Comparison of ENCODE assay signal across 8 mouse cellular contexts in genomic region chr1:133132388-133133326, GRCm38 (mm10). TPM values are rescaled to one million over a fixed set of nuclear protein-coding genes. Genes with fewer than 3 reads are reported as not detected.
DNase-seq lines count a peak whose midpoint lies in the region; ATAC-seq and TF ChIP-seq lines count a peak whose summit lies in the region.

No protein-coding gene starts in this region.

- no peaks in the 10 kb centered on the region for H3K9me3 ChIP-seq in ES-Bruce4 (replicated peaks; ENCODE audit: control insufficient read depth, insufficient read depth, low read length, poor library complexity, severe bottlenecking)
- no peaks in the 10 kb centered on the region for H3K9me3 ChIP-seq in forebrain, embryonic 15.5 days
- H3K9me3 ChIP-seq in kidney, postnatal 0 days (replicated peaks; ENCODE audit: low read length): no peaks in the 10 kb centered on the region
- H3K9me3 ChIP-seq in neural tube, embryonic 13.5 days: no peaks in the 10 kb centered on the region

- H3K4me3 ChIP-seq in ES-Bruce4 (ENCODE audit: low read depth, low read length): peak overlapping the region; percentile 87
- peak overlapping the region; percentile 95 for H3K4me3 ChIP-seq in forebrain, embryonic 15.5 days
- H3K4me3 ChIP-seq in kidney, postnatal 0 days (replicated peaks; ENCODE audit: low read depth, low read length): peak overlapping the region; percentile 96
- H3K4me3 ChIP-seq in neural tube, embryonic 13.5 days: peak overlapping the region; percentile 91

- H3K27ac ChIP-seq in ES-Bruce4 (ENCODE audit: insufficient read depth, low read length): no peak overlapping the region
- no peak overlapping the region for H3K27ac ChIP-seq in forebrain, embryonic 15.5 days (replicated peaks)
- H3K27ac ChIP-seq in kidney, postnatal 0 days: peak overlapping the region; percentile 96
- peak overlapping the region; percentile 97; the same call in 1 of the 2 replicates for H3K27ac ChIP-seq in neural tube, embryonic 13.5 days (replicated peaks)

- 20% methylated on average over 26 of the region's 26 CpGs for WGBS in forebrain, embryonic 15.5 days
- 2% methylated on average over 26 of the region's 26 CpGs for WGBS in kidney, postnatal 0 days
- WGBS in neural tube, embryonic 13.5 days: 11% methylated on average over 26 of the region's 26 CpGs

- DNase-seq in cerebellum, postnatal 10 days: peak; percentile 23 to 28
- DNase-seq in cerebellum, postnatal 4 days (ENCODE audit: low spot score in 2 of 2): no peak
- DNase-seq in kidney, postnatal 0 days (ENCODE audit: low spot score): no peak
- no peak for DNase-seq in ovary, postnatal 10 days (ENCODE audit: low spot score)
- no peak for DNase-seq in embryo, embryonic 10 days (ENCODE audit: low spot score)

- H3K9ac ChIP-seq in ES-Bruce4 (ENCODE audit: low read depth, poor library complexity, severe bottlenecking): peak overlapping the region; percentile 88
- peak overlapping the region; percentile 96 for H3K9ac ChIP-seq in forebrain, embryonic 15.5 days (replicated peaks)
- H3K9ac ChIP-seq in kidney, postnatal 0 days (ENCODE audit: low read depth, low read length): peak overlapping the region; percentile 83
- peak overlapping the region; percentile 97 for H3K9ac ChIP-seq in neural tube, embryonic 13.5 days

- TF ChIP-seq EP300 in ES-Bruce4 (IDR thresholded peaks at IDR 0.05; ENCODE audit: insufficient read depth, low read depth, low read length): no peak

- H3K4me2 ChIP-seq in forebrain, embryonic 15.5 days (replicated peaks): peak overlapping the region; percentile 95
- H3K4me2 ChIP-seq in kidney, postnatal 0 days (ENCODE audit: low read length): peak overlapping the region; percentile 95
- H3K4me2 ChIP-seq in neural tube, embryonic 13.5 days: peak overlapping the region; percentile 97

- peaks cover 45% of the 10 kb centered on the region for H3K36me3 ChIP-seq in ES-Bruce4 (ENCODE audit: control insufficient read depth, insufficient read depth, low read length, poor library complexity, severe bottlenecking)
- peaks cover 12% of the 10 kb centered on the region for H3K36me3 ChIP-seq in forebrain, embryonic 15.5 days
- peaks cover 12% of the 10 kb centered on the region for H3K36me3 ChIP-seq in kidney, postnatal 0 days (ENCODE audit: insufficient read depth, low read length)
- peaks cover 21% of the 10 kb centered on the region for H3K36me3 ChIP-seq in neural tube, embryonic 13.5 days

- no peak for TF ChIP-seq CTCF in ES-Bruce4 (IDR thresholded peaks at IDR 0.05; ENCODE audit: low read depth, low read length)
- no peak for TF ChIP-seq CTCF in kidney, postnatal 0 days (IDR thresholded peaks at IDR 0.05; ENCODE audit: low read depth)

- ATAC-seq in forebrain, embryonic 15.5 days (replicated peaks): no peak
- no peak for ATAC-seq in kidney, postnatal 0 days (replicated peaks; ENCODE audit: low FRiP score, low read depth)
- no peak for ATAC-seq in neural tube, embryonic 13.5 days (ENCODE audit: low read depth)

- no peaks in the 10 kb centered on the region for H3K27me3 ChIP-seq in ES-Bruce4 (ENCODE audit: control insufficient read depth, insufficient read depth, low read length, poor library complexity, severe bottlenecking)
- H3K27me3 ChIP-seq in forebrain, embryonic 15.5 days: no peaks in the 10 kb centered on the region
- no peaks in the 10 kb centered on the region for H3K27me3 ChIP-seq in kidney, postnatal 0 days (ENCODE audit: insufficient read depth, low read length)
- no peaks in the 10 kb centered on the region for H3K27me3 ChIP-seq in neural tube, embryonic 13.5 days

- H3K4me1 ChIP-seq in ES-Bruce4 (ENCODE audit: control insufficient read depth, insufficient read depth, low read length): no peaks in the 10 kb centered on the region
- peaks cover 62% of the 10 kb centered on the region for H3K4me1 ChIP-seq in forebrain, embryonic 15.5 days
- peaks cover 6% of the 10 kb centered on the region for H3K4me1 ChIP-seq in kidney, postnatal 0 days (replicated peaks; ENCODE audit: insufficient read depth, low read length)
- H3K4me1 ChIP-seq in neural tube, embryonic 13.5 days (replicated peaks): peaks cover 66% of the 10 kb centered on the region

- TF ChIP-seq POLR2A in ES-Bruce4 (IDR thresholded peaks at IDR 0.05; ENCODE audit: insufficient read depth, low read length): no peak

RNA-seq across cellular contexts. Expression of gene Ppp1r15b, which starts 1.7 kb away (rescaled TPM):
- 59.9 and 68.9 TPM in 2 replicates for polyA plus RNA-seq in ES-Bruce4 (2011; ENCODE audit: insufficient read depth, insufficient read length, low read depth, missing spikeins)
- polyA plus RNA-seq in forebrain, embryonic 15.5 days (2015; fragmentation: Nextera tagmentation; extraction: Ambion mirVana): 31.8 and 32.0 TPM in 2 replicates
- polyA plus RNA-seq in kidney, postnatal 0 days (2015; fragmentation: Nextera tagmentation; extraction: Ambion mirVana): 27.2 and 29.5 TPM in 2 replicates
- 27.8 and 30.8 TPM in 2 replicates for polyA plus RNA-seq in neural tube, embryonic 13.5 days (2015; fragmentation: Nextera tagmentation; extraction: Ambion mirVana)

RNA-seq across cellular contexts. Expression of gene Plekha6, which starts 31.4 kb away (rescaled TPM):
- polyA plus RNA-seq in ES-Bruce4 (2011; ENCODE audit: insufficient read depth, insufficient read length, low read depth, missing spikeins): 1.3 and 1.9 TPM in 2 replicates
- 10.6 and 12.8 TPM in 2 replicates for polyA plus RNA-seq in forebrain, embryonic 15.5 days (2015; fragmentation: Nextera tagmentation; extraction: Ambion mirVana)
- polyA plus RNA-seq in kidney, postnatal 0 days (2015; fragmentation: Nextera tagmentation; extraction: Ambion mirVana): 8.1 and 8.8 TPM in 2 replicates
- 25.8 and 27.4 TPM in 2 replicates for polyA plus RNA-seq in neural tube, embryonic 13.5 days (2015; fragmentation: Nextera tagmentation; extraction: Ambion mirVana)

Comparison
In these comparisons a context has a peak if more than half of its experiments do, and no peak if none do; other contexts are left out.
1. DNase-seq: peak in cerebellum, postnatal 10 days (2 of 2); none in cerebellum, postnatal 4 days (0 of 2), kidney, postnatal 0 days (single experiment), ovary, postnatal 10 days (single experiment) and embryo, embryonic 10 days (single experiment).
2. H3K27ac ChIP-seq: peak in kidney, postnatal 0 days (single experiment) and neural tube, embryonic 13.5 days (single experiment); none in ES-Bruce4 (single experiment) and forebrain, embryonic 15.5 days (single experiment).
3. Peak in every context shown above with its lines, with median percentiles within 50 percentile points of each other: H3K4me3 ChIP-seq, H3K9ac ChIP-seq and H3K4me2 ChIP-seq.